Mouse (Mus musculus) urinary bladder, postnatal 36 days (tissue): ENCODE results near the gene Irs1.

Experiments
- DNase-seq, 2 experiments: peaks; one replicate each; pipeline ENCODE4 v3.0.0; 2022; ENCODE audit warnings: low spot score in 2 of 2, mixed read lengths in 1 of 2

Gene Irs1

DNA sequence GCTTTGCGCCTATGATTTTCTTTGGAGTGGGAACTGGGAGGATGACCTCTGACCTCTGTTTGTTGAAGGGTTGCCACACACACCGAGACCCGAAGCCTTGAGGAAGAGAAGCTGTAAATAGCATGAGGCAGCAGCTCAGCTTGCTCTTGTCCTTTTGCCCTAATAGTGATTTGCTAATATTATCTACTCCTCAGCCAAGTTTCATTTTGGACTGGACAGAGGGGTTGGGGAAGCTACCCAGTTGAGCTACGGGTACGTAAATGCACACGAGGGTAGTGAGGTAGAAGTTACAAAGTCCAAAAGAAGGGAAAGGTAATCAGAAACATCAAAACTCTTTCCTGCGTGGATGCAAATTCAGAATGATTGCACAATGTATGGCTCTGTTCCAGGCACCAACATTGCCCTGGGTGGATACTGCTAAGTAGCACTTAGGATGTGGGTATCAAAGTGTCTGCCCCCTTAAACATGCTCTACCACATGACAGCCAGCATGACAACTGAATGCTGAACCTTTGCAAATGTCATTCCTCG is 107.2 kb downstream of the Irs1 start:
- DNase-seq = peak; percentile 2 to 16
